Mouse (Mus musculus): ENCODE data around the gene Itln1. TPM values are rescaled to one million over a fixed set of nuclear protein-coding genes. Genes with fewer than 3 reads are reported as not detected.

The Itln1 gene
- not detected in 2 replicates for polyA plus RNA-seq (2016; fragmentation: Nextera tagmentation; extraction: Ambion mirVana)

- Histone ChIP-seq H3K27me3 (replicated peaks; ENCODE audit: low read depth, poor library complexity, severe bottlenecking) (no peaks in the 10 kb centered on the region), H3K4me1 (no peaks in the 10 kb centered on the region), H3K9me3 (peaks cover 17% of the 10 kb centered on the region), H3K36me3 (replicated peaks) (no peaks in the 10 kb centered on the region), H3K27ac (replicated peaks) (no peak within 1 kb of the TSS), H3K4me3 (no peak within 1 kb of the TSS)
- 96% methylated on average over 1 of the region's 1 CpGs for WGBS
- DNase-seq (ENCODE audit: low spot score): no peak
Measured at GRCm38 (mm10) chr1:171535194-171535593, at the start of gene Itln1. Gene Itln1 (minus strand): TSS chr1:171535294.

- no peaks in the 10 kb centered on the region for H3K9me3 ChIP-seq
- no peaks in the 10 kb centered on the region for H3K36me3 ChIP-seq (replicated peaks)
- H3K27me3 ChIP-seq (replicated peaks; ENCODE audit: low read depth, poor library complexity, severe bottlenecking): no peaks in the 10 kb centered on the region
- no peaks in the 10 kb centered on the region for H3K4me1 ChIP-seq
- WGBS: 89% methylated on average over 2 of the region's 2 CpGs
- H3K4me3 ChIP-seq: no peak overlapping the region
- H3K27ac ChIP-seq (replicated peaks): no peak overlapping the region
- DNase-seq (ENCODE audit: low spot score): no peak
Measured at GRCm38 (mm10) chr1:171584584-171584983, 49.5 kb upstream of the Itln1 start.

GRCm38 (mm10) chr1:171577168-171577567, 42.1 kb upstream of the Itln1 start:
- 85% methylated on average over 7 of the region's 7 CpGs for WGBS

GRCm38 (mm10) chr1:171568436-171568835, 33.3 kb upstream of the Itln1 start:
- Histone ChIP-seq H3K4me3 (no peak overlapping the region), H3K9me3 (no peaks in the 10 kb centered on the region), H3K4me1 (no peaks in the 10 kb centered on the region), H3K27ac (replicated peaks) (no peak overlapping the region), H3K27me3 (replicated peaks; ENCODE audit: low read depth, poor library complexity, severe bottlenecking) (no peaks in the 10 kb centered on the region), H3K36me3 (replicated peaks) (no peaks in the 10 kb centered on the region)
- DNase-seq (ENCODE audit: low spot score): no peak
- 61% methylated on average over 2 of the region's 2 CpGs for WGBS

More at GRCm38 (mm10) chr1:171577168-171577567, 42.1 kb upstream of the Itln1 start:
- Histone ChIP-seq H3K4me1 (no peaks in the 10 kb centered on the region), H3K4me3 (no peak overlapping the region), H3K36me3 (replicated peaks) (no peaks in the 10 kb centered on the region), H3K9me3 (no peaks in the 10 kb centered on the region), H3K27me3 (replicated peaks; ENCODE audit: low read depth, poor library complexity, severe bottlenecking) (no peaks in the 10 kb centered on the region), H3K27ac (replicated peaks) (no peak overlapping the region)
- DNase-seq (ENCODE audit: low spot score): no peak

- H3K27me3 ChIP-seq (replicated peaks; ENCODE audit: low read depth, poor library complexity, severe bottlenecking): no peaks in the 10 kb centered on the region
- no peak overlapping the region for H3K27ac ChIP-seq (replicated peaks)
- H3K4me1 ChIP-seq: peaks cover 1% of the 10 kb centered on the region; the same call in 1 of the 2 replicates
- WGBS: 29% methylated on average over 8 of the region's 8 CpGs
- no peak overlapping the region for H3K4me3 ChIP-seq
- H3K36me3 ChIP-seq (replicated peaks): no peaks in the 10 kb centered on the region
- DNase-seq (ENCODE audit: low spot score): peak; percentile 56
- no peaks in the 10 kb centered on the region for H3K9me3 ChIP-seq
Measured at GRCm38 (mm10) chr1:171566777-171567176, 31.7 kb upstream of the Itln1 start.

DNA sequence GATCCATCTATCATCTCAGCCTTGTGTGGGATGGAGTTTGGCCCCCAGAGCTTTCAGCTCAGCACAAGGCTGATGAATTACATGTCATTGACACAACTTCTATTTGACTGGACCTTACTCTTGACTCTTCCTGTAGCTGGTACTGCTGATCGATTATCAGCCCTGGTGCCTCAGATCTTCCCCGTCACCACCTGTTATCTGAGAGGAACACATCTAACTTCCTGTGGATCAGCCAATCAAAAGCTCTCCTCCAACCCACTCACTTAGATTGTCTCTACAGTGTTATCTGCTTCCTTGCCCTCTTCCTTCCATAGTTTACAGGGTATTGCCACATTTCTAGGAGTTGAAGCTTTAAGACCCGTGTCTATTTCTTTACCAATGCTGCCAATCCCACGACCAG, 30.8 kb upstream of the Itln1 start:
- WGBS: 79% methylated on average over 4 of the region's 4 CpGs
- peaks cover 7% of the 10 kb centered on the region; the same call in 1 of the 2 replicates for H3K4me1 ChIP-seq
- no peak overlapping the region for H3K27ac ChIP-seq (replicated peaks)
- no peaks in the 10 kb centered on the region for H3K9me3 ChIP-seq
- H3K36me3 ChIP-seq (replicated peaks): no peaks in the 10 kb centered on the region
- no peak overlapping the region for H3K4me3 ChIP-seq
- DNase-seq (ENCODE audit: low spot score): no peak
- no peaks in the 10 kb centered on the region for H3K27me3 ChIP-seq (replicated peaks; ENCODE audit: low read depth, poor library complexity, severe bottlenecking)

- Histone ChIP-seq H3K27me3 (replicated peaks; ENCODE audit: low read depth, poor library complexity, severe bottlenecking) (no peaks in the 10 kb centered on the region), H3K27ac (replicated peaks) (no peak overlapping the region), H3K4me1 (peaks cover 7% of the 10 kb centered on the region; the same call in 1 of the 2 replicates), H3K9me3 (no peaks in the 10 kb centered on the region), H3K4me3 (no peak overlapping the region), H3K36me3 (replicated peaks) (no peaks in the 10 kb centered on the region)
- peak; percentile 47 for DNase-seq (ENCODE audit: low spot score)
- 54% methylated on average over 3 of the region's 3 CpGs for WGBS
Measured at GRCm38 (mm10) chr1:171564247-171564646, 29.2 kb upstream of the Itln1 start.

GRCm38 (mm10) chr1:171563042-171563441, 27.9 kb upstream of the Itln1 start:
- Histone ChIP-seq H3K4me1 (peaks cover 7% of the 10 kb centered on the region; the same call in 1 of the 2 replicates), H3K27me3 (replicated peaks; ENCODE audit: low read depth, poor library complexity, severe bottlenecking) (no peaks in the 10 kb centered on the region), H3K36me3 (replicated peaks) (no peaks in the 10 kb centered on the region), H3K27ac (replicated peaks) (no peak overlapping the region), H3K4me3 (no peak overlapping the region), H3K9me3 (no peaks in the 10 kb centered on the region)
- no peak for DNase-seq (ENCODE audit: low spot score)
- WGBS: 86% methylated on average over 2 of the region's 2 CpGs

GRCm38 (mm10) chr1:171561639-171562225, 26.6 kb upstream of the Itln1 start:
- Histone ChIP-seq H3K4me1 (peaks cover 7% of the 10 kb centered on the region; the same call in 1 of the 2 replicates), H3K9me3 (no peaks in the 10 kb centered on the region), H3K27me3 (replicated peaks; ENCODE audit: low read depth, poor library complexity, severe bottlenecking) (no peaks in the 10 kb centered on the region), H3K36me3 (replicated peaks) (no peaks in the 10 kb centered on the region), H3K27ac (replicated peaks) (no peak overlapping the region), H3K4me3 (no peak overlapping the region)
- 77% methylated on average over 8 of the region's 11 CpGs for WGBS
- no peak for DNase-seq (ENCODE audit: low spot score)

DNA sequence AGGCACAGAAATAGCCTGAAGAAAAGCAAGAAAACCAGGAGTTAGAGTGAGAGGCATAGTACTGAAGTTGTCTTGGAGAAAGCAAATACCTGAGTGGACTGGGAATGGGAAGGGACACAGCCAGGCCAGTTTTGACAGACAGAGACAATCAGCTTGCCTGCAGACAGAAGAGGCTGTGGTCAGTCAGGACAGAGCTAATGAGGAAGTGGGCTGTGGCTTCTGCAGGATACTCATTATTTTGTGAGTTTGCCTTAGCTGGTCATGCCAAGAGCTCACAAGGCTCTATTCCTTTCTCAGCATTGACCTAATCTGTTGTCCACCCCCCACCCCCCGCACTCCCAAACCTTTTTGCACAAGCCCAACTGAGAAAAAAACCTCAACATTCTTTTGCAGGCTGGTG, 26.1 kb upstream of the Itln1 start:
- Histone ChIP-seq H3K27me3 (replicated peaks; ENCODE audit: low read depth, poor library complexity, severe bottlenecking) (no peaks in the 10 kb centered on the region), H3K4me3 (no peak overlapping the region)
- 89% methylated on average over 1 of the region's 1 CpGs for WGBS

DNA sequence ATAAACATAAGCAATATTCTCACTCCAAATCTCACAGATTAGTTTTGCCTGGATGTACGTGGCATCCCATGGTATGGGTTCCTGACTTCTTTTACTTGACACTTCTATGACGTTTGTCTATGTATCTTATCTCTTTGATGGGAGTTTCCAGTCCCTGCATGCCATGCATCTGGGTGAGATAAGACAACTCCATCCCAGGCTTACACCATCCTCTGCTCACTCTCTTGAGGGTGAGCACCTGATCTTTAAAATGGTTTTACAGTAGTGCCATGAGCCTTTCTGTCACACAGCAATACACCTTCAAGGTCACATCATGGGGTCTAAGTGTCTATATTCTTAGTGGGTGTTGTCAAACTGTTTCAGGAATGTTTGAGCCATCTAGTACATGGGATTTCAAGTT, 25.2 kb upstream of the Itln1 start:
- H3K4me1 ChIP-seq: peaks cover 7% of the 10 kb centered on the region; the same call in 1 of the 2 replicates
- WGBS: 82% methylated on average over 2 of the region's 2 CpGs
- no peak overlapping the region for H3K27ac ChIP-seq (replicated peaks)
- no peaks in the 10 kb centered on the region for H3K27me3 ChIP-seq (replicated peaks; ENCODE audit: low read depth, poor library complexity, severe bottlenecking)
- no peaks in the 10 kb centered on the region for H3K36me3 ChIP-seq (replicated peaks)
- no peaks in the 10 kb centered on the region for H3K9me3 ChIP-seq
- DNase-seq (ENCODE audit: low spot score): no peak
- no peak overlapping the region for H3K4me3 ChIP-seq

More for the DNA sequence above, 26.1 kb upstream of the Itln1 start:
- no peaks in the 10 kb centered on the region for H3K9me3 ChIP-seq
- peaks cover 7% of the 10 kb centered on the region; the same call in 1 of the 2 replicates for H3K4me1 ChIP-seq
- H3K36me3 ChIP-seq (replicated peaks): no peaks in the 10 kb centered on the region
- no peak for DNase-seq (ENCODE audit: low spot score)
- H3K27ac ChIP-seq (replicated peaks): no peak overlapping the region

DNA sequence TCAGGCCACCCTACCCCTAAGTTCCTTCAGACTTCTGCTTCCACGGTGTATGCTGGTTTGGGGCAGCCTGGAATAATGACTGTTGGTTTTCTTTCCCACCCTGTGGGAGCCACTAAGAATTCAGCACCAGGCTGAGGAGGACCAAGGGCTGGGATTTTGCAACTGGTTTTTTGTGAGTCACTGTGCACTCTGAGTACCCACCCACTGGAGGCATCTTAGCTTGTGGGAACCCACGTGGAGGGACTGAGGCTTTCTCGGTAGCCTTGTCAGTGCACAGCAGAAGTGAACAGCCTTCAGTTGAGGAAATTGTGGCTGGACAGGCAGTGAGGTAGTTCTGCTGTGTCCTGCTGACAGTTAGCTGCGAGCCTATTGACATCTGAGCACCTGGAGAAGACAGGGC, 23.8 kb upstream of the Itln1 start, which contains the start of gene Cd244a:
Cd244a (plus strand) TSS at position 296 of the 400 bp plus-strand sequence.
- H3K27me3 ChIP-seq (replicated peaks; ENCODE audit: low read depth, poor library complexity, severe bottlenecking): no peaks in the 10 kb centered on the region
- WGBS: 81% methylated on average over 4 of the region's 4 CpGs
- H3K27ac ChIP-seq (replicated peaks): no peak within 1 kb of the TSS
- DNase-seq (ENCODE audit: low spot score): no peak
- H3K4me1 ChIP-seq: peaks cover 7% of the 10 kb centered on the region; the same call in 1 of the 2 replicates
- no peaks in the 10 kb centered on the region for H3K9me3 ChIP-seq
- no peaks in the 10 kb centered on the region for H3K36me3 ChIP-seq (replicated peaks)
- no peak within 1 kb of the TSS for H3K4me3 ChIP-seq

DNA sequence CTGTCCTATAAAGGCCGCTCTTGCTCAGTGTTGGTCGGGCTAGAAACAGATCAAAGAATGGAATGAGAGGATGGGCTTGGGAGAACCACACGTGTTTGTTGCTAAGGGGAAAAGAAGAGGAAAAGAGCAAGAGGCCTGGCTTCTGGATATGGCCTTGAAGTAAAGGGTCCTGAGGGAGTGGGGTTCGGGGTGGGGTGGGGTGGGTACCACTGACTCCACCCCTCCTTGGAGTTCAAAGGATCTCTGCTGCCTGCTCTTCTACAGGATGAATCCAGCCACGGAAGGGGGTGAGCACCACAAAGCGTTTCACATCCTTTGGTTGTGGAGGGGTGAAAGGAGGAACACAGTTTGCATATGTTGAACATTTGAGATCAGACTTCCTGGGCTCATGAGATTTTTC, 23.3 kb upstream of the Itln1 start:
- no peak overlapping the region for H3K4me3 ChIP-seq
- no peaks in the 10 kb centered on the region for H3K27me3 ChIP-seq (replicated peaks; ENCODE audit: low read depth, poor library complexity, severe bottlenecking)
- H3K27ac ChIP-seq (replicated peaks): no peak overlapping the region
- H3K9me3 ChIP-seq: no peaks in the 10 kb centered on the region
- H3K36me3 ChIP-seq (replicated peaks): no peaks in the 10 kb centered on the region
- peaks cover 7% of the 10 kb centered on the region; the same call in 1 of the 2 replicates for H3K4me1 ChIP-seq
- 80% methylated on average over 6 of the region's 6 CpGs for WGBS
- DNase-seq (ENCODE audit: low spot score): no peak
